Mouse (Mus musculus): ENCODE measurements at regions not wholly inside any gene's neighbourhood (a gene's known extent, or its start where the extent isn't known, plus 50 kb on each side); places are given as distances from the start of the nearest gene placed in this dataset.

DNA sequence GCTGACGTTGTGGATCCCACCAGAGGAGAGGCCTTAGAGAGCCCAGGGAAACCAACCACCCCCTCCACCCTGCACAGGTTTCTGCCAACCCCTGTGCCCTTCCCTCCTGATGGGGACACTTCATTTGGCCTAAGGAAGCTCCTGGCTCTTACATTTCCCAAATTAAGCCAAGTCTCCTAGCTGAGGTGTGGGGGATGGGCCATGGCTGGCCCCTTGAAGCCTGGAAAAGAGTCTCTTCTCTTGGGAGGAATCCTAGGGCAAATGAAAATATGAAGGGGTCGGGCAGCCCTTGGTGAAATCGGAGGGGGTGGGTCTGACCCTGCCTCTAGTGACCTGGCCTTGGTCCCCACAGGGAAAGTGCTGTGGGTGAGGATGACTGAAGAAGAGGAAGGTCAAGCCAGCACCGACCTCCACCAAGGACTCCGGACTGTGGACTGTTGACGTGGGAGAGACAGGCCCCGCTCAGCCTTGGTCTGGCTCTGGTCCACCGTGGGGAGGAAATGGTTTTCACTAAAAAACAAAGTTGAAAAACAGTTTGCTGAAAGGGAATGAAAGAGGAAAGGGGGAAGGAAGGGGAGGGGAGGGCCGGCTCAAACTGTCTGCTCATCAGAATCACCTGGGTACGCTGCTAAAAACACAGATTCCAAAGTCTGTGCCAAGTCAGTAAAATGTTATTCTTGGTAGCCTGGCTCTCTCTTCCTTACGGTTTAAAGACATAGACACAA, 150.0 kb downstream of the Zfp36l2 start:
- intact Hi-C loops (cut with DNase I; ENCODE audit: low total_unique reads), result loop anchor here (10.0 kb wide), 1 partner anchor 133 kb away; no protein-coding TSS in a partner anchor

DNA sequence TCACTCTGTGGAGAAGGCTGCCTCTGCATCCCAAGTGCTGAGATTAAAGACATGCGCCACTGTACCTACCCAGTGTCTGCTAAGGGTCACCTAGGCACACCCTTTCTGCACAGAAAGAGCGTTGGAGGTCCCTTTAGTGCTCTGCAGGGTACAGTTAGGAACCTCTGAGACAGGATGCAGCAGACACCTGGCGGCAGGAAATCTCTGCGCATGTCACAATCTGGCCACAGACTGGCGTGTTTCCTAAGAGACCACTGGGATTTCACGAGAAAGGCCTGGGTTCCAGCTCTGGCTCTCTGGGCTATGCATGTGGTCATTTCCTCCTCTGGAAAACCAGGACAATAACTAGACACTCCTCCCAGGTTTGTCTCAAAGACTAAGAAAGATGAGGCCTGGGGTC, 151.7 kb downstream of the Zfp36l2 start:
- intact Hi-C loops (cut with DNase I; ENCODE audit: low total_unique reads), result loop anchor here (10.0 kb wide), 1 partner anchor 131 kb away; no protein-coding TSS in a partner anchor
- no peak for DNase-seq

More for the DNA sequence above, 150.0 kb downstream of the Zfp36l2 start:
- DNase-seq, result peak; percentile 77

DNA sequence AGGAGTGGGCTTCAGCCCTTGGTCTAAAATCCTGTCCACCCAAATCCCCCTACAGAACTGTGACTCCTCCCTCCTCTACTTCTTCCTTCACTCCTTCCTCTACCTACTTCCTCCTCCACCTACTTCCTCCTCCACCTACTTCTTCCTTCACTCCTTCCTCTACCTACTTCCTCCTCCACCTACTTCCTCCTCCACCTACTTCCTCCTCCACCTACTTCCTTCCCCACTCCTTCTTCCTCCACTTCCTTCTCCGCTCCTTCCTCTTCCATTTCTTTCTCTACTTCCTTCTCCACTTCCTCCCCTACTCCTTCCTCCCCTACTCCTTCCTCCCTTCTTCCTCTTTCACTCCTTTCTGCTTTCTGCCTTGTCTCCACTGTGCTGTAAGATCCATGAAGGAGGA, 152.9 kb downstream of the Zfp36l2 start:
- no peak for DNase-seq
- intact Hi-C loops (cut with DNase I; ENCODE audit: low total_unique reads), result loop anchor here (10.0 kb wide), 1 partner anchor 130 kb away; no protein-coding TSS in a partner anchor

DNA sequence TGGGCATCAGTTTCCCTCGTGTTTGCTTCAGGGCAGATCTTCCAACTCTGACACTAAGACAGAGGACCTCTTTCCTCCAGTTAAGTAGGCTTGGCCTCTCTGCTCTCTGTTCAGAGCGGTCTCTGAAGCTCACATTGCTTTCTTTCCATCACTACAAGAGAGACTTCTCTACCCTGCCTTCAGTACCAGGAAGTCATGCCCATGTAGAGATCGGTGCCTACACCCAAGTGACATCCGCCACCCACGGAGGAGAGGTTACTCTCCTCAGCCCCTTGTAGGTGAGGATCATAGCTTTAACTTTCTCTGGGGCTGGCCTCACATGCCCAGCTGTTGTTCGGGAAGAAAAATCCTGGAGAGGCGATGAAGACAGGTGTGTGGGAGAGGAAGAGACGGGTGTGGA, 155.3 kb downstream of the Zfp36l2 start:
- intact Hi-C loops (cut with DNase I; ENCODE audit: low total_unique reads), result loop anchor here (10.0 kb wide), 1 partner anchor 128 kb away; no protein-coding TSS in a partner anchor
- DNase-seq, result no peak

DNA sequence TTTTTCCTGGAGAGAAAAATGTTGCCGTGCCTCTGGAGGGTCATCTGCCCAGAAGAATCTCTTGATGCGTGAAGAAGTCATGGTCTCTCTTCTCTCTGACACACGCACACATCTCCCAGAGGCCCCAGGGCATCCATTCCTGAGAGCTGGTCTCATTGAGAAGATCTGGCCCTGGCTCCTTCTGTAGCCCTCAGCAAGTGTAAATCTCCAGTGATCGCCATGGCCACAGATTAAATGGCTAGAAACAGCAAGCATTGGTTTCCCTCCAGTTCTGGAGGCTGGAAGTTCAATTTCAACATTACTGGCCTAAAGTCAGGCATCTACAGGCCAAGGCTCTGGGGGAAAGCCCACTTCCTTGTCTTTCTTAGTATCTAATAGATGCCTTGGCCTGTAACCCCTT, 155.9 kb downstream of the Zfp36l2 start:
- intact Hi-C loops (cut with DNase I; ENCODE audit: low total_unique reads), result loop anchor here (10.0 kb wide), 1 partner anchor 127 kb away; no protein-coding TSS in a partner anchor
- DNase-seq, result no peak

DNA sequence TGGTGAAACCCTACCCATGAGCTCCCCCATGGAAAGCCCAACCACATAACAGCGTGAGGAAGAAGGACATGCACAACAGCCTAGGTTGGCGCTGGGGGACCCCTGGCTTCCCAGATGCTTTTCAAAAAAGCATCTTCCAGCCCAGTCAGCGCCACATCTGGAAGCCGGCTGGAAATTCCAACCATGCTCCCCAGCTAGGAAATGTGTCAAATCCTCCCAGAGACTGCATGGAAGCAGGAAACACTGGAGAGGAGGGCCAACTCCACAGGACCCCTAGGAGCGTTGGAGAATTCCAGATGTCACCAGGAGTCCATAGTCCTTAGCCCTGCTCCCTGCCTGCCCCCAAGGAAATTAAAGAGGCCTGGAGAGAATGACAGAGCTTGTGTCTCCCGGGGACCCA, 156.4 kb downstream of the Zfp36l2 start:
- intact Hi-C loops (cut with DNase I; ENCODE audit: low total_unique reads), result loop anchor here (10.0 kb wide), 1 partner anchor 127 kb away; no protein-coding TSS in a partner anchor
- peak; percentile 60 for DNase-seq

DNA sequence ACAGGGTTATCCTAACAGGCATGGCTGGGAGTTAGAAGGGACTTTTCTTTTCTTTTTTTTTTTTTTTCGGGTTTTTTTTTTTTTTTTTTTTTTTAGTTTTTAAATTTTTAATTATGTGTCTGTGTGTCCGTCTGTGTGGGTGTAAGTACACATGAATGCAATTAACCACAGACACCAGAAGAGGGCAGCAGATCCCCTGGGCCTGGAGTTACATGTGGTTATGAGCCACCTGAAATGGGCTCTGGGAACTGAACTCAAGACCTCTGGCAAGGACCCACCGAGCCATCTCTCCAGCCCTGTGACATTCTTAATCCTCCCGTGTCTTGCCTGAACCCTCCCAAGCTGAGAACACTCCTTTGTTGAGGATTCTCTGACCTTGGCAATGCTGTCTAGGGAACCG, 157.0 kb downstream of the Zfp36l2 start:
- intact Hi-C loops (cut with DNase I; ENCODE audit: low total_unique reads), result loop anchor here (10.0 kb wide), 1 partner anchor 126 kb away; no protein-coding TSS in a partner anchor
- no peak for DNase-seq

DNA sequence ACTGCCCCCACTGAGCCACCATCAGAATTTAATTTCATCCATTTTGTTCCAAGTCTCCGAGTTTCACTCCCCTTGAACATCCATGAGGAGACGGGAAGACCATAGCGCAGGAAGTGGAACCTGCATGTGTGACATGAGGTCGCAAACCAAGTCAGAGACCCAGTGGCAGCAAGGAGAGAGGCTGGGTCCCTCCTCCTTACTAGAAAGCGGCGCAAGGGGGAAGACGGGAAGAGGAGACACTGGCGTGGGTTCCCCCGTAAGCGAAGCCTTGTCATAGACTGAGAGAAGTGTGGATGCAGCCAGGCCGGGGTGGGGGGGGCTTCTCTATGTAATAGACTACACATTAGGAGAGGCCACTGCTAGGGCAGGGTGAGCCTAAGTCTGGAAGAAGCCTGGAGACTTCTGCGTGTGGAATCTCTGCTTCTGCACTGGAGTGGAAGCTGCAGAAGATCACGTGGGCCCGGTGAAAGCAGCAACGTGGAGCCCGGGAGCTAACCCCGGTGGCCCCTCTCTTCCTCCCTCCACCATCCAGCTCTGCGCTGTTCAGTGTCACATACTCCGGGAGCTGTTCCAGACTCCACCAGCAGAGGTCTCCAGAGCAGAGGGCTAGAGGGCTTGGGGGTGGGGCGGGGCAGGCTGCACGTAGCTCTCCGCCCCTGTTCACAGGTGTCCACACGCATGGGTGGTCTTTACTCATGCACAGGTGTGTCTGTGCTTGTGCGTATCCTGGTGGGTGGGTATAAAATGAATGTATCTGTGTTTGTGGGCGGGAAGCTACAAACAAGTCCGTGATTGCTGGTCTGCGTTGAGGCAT, 159.4 kb downstream of the Zfp36l2 start:
- intact Hi-C loops (cut with DNase I; ENCODE audit: low total_unique reads), result loop anchor here (5.0 kb wide), 3 partner anchors 74 to 359 kb away; no protein-coding TSS in a partner anchor
- DNase-seq, result peak; percentile 87

DNA sequence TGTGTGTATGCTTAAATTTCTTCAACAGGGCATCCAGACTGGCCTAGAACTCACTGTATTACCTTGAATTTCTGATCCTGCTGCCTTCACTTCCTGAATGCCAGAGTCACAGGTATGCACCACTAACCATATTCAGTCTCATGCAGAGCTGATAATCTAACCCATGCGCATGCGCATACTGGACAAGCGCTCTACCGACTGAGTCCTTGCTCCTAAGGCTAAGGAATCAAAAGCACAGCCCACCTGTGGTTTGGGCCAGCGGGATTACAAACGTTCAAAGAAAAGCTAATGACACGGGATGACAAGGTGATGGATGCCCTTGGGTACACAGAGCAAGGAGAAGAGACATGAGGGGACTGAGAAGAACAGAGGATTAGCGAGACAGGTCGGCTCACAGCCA, 160.5 kb downstream of the Zfp36l2 start:
- no peak for DNase-seq
- intact Hi-C loops (cut with DNase I; ENCODE audit: low total_unique reads), result loop anchor here (5.0 kb wide), 3 partner anchors 75 to 360 kb away; no protein-coding TSS in a partner anchor

DNA sequence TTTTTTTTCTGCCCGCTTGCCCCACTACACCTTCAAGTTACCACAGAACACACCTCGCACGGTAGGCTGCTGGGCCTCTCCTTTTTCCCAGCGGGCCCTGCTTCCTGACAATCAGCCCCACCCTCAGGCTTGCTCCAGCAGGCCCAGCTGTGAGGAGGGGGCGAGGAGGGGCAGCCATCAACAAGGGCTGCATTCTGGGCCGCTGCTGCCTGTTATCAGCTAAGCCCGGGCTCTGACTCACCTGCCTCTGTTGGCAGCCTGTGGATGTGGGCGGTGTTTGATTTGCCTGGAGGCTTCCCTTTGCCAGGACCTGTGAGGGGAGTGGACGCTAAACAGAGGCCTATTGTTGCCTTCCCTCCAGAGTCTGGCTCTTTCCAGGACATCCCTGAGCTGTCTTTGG, 161.6 kb downstream of the Zfp36l2 start:
- intact Hi-C loops (cut with DNase I; ENCODE audit: low total_unique reads), result loop anchor here (5.0 kb wide), 3 partner anchors 76 to 361 kb away; no protein-coding TSS in a partner anchor
- no peak for DNase-seq

DNA sequence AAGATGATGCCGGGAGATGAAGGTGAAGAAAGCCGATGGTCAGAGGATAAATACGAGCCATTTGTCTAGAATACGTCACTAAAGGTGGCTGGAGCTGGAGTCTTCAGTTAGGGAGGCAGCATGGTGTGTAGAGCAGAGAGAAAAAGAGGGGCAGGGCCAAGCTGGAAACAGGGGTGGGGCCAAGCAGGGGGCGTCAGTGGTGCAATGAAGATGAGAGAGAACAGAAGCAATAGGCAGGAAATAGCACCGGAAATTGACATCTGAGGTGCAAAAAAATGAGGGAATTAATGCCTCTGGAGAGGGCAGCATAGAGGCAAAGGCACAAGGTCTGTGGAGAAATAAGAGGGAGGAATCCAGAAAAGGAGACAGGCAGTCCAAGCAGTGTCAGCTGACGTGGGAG, 165.4 kb downstream of the Zfp36l2 start:
- no peak for DNase-seq
- intact Hi-C loops (cut with DNase I; ENCODE audit: low total_unique reads), result no loop called here

DNA sequence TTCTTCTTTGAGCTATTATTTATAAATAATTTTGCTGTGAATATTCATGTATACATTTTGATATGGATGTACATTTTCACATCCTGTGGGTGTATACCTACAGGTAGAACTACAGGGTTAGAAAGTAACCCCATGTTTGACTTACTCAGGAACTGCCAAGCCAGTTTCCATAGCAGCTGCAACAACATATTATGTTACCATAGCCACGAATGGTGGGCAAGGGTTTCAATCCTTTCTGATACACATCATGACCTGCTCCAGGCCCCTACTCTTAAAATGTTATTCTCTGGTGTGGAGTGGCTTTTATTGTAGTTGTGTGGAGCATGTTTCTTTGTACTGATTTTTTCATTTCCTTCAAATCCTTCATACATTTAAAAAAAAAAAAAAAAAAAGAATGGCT, 168.9 kb downstream of the Zfp36l2 start:
- intact Hi-C loops (cut with DNase I; ENCODE audit: low total_unique reads), result no loop called here
- DNase-seq, result no peak

DNA sequence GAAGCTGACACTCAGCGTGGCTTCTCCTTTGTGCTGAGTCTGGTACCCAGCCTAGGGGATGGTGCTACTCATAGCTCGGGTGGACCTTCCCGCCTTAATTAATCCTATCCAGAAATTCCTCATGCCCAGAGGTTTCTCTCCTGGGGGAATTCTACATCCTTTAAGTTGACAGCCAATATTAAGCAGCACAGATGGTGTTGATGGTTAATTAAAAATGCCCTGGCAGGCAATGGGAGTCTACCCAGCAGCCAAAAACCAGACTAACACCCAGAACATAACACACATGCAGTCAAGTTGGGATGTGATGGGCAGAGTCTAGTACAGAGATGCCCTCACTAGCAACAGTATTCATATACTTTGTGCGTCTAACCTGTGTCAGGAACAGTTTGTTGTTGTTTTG, 169.9 kb downstream of the Zfp36l2 start:
- DNase-seq, result no peak
- intact Hi-C loops (cut with DNase I; ENCODE audit: low total_unique reads), result no loop called here

DNA sequence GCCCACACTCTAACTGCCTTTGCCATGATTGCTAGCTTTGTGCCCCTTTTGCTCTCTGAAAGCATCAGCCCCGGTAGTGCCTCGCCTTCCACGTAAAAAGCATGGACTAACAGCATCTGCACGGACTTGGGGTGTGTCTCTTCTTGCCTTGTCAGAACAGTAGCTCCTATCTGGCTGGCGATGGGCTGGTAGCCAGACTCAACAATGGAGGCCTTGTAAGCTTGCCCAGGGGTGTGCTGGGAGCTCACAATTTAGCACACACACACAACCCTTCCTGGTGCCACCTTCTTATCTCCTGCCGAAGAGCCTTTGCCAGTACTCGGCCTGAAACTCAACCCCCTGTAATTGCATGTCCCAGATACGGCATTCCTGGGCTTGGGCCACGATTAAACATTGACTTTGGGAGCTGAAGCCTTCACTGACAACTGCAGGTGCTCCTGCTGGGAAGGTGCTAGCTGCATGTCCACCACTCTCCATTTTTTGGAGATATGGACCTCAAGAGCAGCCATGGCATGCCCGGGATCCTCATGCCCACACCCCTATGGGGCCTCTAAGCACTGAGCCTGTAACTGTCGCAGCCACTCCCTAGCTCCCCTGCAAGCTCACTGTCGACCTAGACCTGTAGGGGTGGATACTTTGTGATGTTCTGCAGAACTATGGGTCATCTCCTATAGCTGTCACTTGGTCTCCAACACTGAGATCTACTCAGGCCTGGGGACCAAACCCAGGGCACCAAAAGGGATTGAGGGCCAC, 166.7 kb upstream of the Haao start:
- intact Hi-C loops (cut with DNase I; ENCODE audit: low total_unique reads), result no loop called here
- DNase-seq, result no peak

DNA sequence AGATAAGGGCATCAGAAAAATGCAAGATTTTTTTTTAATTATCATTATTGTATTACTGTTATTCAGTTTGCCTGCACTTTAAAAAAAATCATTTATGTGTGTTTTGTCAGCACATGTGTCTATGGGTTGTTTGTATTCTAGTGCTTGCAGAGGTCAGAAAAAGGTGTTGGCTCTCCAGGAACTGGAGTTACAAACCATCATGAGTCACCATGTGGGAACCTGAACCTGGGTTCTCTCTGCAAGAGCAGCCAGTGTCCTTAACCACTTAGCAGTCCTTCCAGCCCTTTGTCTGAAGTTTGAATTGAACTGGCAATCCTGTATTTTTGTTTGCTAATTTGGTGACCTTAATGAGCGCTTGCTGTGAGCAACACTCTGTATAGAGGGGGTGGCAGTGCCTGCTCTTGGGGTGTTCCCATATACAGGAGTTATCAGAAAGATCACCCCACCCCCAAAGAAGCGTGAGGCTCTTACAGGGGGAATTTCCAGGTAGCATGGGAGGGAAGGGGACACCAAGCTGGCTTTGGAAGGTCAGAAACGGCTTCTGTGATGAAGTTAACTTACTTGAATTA, 162.8 kb upstream of the Haao start:
- intact Hi-C loops (cut with DNase I; ENCODE audit: low total_unique reads), result no loop called here
- no peak for DNase-seq

DNA sequence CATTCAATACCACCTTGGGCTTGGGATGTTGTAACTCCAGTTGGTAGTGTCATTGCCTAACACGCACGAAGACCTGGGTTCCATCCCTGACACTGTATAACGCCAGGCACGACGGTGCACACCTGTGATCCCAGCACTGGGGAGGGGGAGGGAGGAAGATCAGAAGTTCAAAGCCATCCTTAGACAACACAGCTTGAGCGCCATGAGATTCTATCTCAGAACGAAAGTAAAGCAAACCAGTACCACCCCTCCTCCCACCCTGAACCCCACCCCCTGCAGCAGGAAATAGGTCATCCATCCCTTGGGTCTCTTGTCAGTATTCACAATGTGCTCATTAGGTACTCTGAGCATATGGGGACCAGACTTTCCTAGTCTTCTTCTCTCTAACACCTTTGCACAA, 162.2 kb upstream of the Haao start:
- no peak for DNase-seq
- intact Hi-C loops (cut with DNase I; ENCODE audit: low total_unique reads), result no loop called here

DNA sequence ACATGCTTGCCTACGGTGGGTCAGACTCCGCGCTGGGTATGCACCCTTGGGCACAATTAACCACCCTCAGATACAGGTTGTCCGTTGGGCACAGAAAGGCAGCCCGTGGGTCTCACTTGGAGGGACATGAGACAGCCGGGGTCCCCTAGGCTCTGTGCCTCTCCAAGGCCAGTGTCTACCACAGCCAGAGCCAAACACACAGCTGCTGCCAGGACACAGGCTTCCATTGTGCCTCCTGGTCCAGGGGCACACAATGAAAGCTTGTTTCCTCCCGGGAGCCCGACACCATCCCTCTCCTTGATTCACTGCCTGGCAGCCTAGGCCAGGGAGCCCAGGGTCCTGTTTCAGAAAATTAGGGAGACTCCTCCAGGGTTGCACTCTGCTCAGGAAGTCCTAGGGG, 161.4 kb upstream of the Haao start:
- peak; percentile 37 for DNase-seq
- intact Hi-C loops (cut with DNase I; ENCODE audit: low total_unique reads), result no loop called here

DNA sequence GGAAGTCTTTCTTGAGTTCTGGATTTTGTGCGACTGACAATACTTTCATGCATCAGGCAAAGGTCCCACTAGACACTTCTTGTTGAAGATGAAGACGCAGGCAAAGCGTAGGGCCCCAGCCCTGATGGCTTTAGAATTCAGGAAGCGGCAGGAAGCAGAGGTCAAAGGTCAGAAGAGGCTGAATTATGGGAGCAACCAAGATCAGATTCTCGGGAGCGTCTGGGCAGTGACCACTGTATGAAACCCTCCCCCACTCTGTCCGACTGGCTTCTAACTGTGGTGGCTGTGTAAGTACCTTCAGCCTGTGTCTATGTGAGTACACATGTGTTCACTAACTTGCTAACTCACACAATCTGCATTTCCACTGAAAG, 160.9 kb upstream of the Haao start:
- intact Hi-C loops (cut with DNase I; ENCODE audit: low total_unique reads), result no loop called here
- no peak for DNase-seq

DNA sequence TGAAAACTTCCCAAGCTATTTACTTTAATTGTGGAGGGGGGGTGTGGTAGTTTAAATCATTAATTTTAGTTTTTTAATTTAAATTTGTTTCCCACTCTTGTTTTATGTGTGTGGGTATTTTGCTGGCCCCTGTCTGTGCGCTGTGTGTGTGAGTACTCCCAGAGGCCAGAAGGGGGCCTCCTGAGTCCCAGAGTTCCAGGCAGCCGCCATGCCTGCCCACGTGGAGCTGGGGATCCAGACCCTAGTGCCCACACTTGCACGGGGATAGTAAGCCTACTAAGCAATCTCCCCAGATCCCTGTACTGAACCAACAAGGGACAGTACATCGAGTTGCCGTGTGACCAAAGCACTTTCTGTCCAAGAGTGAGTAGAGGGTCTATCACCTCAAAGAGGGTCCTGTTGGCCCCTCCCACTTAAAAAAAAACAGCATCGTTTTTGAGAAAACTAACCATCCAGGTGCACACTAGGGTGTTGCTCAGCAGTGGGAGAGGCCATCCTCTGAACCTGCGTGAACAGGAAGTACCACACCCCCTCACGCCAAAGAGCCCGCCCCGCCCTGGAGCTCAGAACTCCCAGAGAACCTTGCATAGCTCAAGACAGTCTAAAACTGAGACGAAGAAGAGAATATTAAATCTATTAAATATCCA, 160.4 kb upstream of the Haao start:
- intact Hi-C loops (cut with DNase I; ENCODE audit: low total_unique reads), result no loop called here
- DNase-seq, result no peak

Measured in gastrocnemius, postnatal 14 days (tissue).